Mouse (Mus musculus) E14TG2a.4 (cell line): ENCODE measurements around the gene Lbhd2.

Source experiments
- H3K27me3 ChIP-seq: 2 replicates; pipeline ENCODE4 v1.6.1; 2014; ENCODE audit warnings: low read length, control low read depth; ENCODE audit not compliant: insufficient read depth
- H3K36me3 ChIP-seq: 2 replicates; pipeline ENCODE4 v1.6.1; 2014; ENCODE audit warnings: low read length, control low read depth; ENCODE audit not compliant: insufficient read depth
- H3K4me1 ChIP-seq: replicated peaks from 2 replicates; pipeline ENCODE4 v1.6.1; 2014; ENCODE audit warnings: low read depth, low read length, control low read depth
- H3K4me3 ChIP-seq: replicated peaks from 2 replicates; pipeline ENCODE4 v1.5.1; 2014; ENCODE audit warnings: mild to moderate bottlenecking, low read length
- H3K9me3 ChIP-seq: 2 replicates; pipeline ENCODE4 v1.6.1; 2014; ENCODE audit warnings: low read length, control low read depth
- CTCF ChIP-seq: conservative IDR thresholded peaks from 2 replicates; pipeline ENCODE4 v1.5.1; 2014; ENCODE audit warnings: low read length
- NANOG ChIP-seq: IDR thresholded peaks from 2 replicates; pipeline ENCODE4 v1.6.1; 2014; ENCODE audit warnings: borderline replicate concordance, low read length, mixed read lengths
- POU5F1 ChIP-seq: IDR thresholded peaks from 2 replicates; pipeline ENCODE4 v1.6.1; 2014; ENCODE audit warnings: low read length, borderline replicate concordance

Lbhd2 gene

DNA sequence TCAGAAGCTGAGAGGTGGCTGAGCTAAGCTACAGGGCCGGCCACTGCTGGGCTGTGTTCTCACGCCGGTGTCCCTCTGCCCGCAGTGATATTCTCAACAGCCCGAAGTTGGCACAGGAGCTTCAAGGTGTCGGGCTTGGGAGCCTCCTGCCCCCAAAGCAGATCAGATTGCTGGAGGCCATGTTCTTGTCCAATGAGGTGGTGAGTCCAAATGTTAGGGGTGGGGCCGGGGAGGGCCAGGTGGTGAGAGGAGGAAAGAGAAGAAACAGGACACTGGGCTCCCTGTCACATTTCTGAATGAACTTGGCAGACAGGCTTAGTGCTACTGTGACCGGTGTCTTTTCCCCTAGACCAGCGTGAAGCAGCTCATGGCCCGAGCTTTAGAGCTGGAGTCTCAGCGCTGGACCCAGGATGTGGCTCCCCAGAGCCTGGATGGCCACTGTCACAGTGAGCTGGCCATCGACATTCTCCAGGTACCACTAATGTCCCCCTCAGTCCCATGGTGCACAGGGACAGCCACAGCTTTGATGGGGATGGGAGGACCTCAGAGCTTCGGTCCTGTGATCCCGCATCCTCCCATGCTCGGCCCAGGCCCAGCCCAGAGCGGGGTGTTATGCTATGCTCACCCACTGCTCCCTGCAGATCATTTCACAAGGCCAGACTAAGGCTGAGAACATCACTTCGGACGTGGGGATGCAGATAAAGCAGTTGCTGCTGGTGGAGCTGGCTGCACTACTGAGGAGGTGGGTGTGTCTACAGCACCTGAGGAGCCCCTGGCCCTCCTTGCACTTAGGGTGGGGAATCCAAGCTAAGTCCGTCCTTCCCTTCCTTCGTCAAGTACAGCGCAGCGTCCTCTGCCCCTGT is 41.5 kb downstream of the Lbhd2 start:
- H3K4me1 ChIP-seq, result peaks cover 57% of the 10 kb centered on the region
- TF ChIP-seq NANOG (no peak), POU5F1 (no peak)

DNA sequence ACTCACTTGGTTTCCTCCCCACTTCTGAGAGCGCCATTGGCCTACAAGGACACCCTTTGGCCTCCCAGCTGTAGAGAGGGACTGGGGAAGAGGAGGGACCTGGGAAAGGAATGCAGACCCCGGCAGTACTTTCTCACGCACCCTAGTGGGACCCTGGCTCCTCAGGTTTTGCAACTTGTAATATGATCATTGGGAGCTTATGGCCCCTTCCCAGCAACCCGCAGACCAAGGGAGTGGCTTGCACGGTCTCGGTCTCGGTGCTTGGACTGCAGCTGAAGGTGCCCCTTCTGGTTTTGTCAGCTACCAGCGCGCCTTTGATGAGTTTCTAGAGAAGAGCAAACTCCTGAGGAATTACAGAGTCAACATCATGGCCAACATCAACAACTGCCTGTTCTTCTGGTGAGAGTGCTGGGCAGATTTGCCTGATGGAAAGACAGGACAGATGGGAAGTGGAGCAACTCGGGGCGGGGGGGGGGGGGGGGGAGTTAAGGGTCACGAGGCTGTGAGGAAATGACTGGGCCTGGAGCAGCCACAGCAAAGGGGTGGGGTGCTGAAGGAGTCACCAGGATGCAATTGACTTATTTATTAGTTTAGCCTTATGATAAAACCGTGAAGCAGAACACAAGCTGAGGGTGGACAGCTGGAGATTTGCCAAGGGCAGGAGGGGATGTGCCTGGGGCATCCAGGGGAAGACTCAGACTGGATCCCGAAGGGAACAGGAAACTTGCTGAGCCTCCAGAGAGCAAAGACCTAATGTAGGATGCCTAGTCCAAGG is 42.5 kb downstream of the Lbhd2 start:
- TF ChIP-seq POU5F1 (no peak), NANOG (no peak), CTCF (no peak)
- Histone ChIP-seq H3K36me3 (no peaks in the 10 kb centered on the region), H3K4me3 (0 out of 2 replicates have a peak overlapping the region, but pooled peaks have one; percentile 4)

More for the DNA sequence above, 41.5 kb downstream of the Lbhd2 start:
- Histone ChIP-seq H3K4me3 (no peak overlapping the region), H3K27me3 (peaks cover 100% of the 10 kb centered on the region), H3K36me3 (no peaks in the 10 kb centered on the region), H3K9me3 (no peaks in the 10 kb centered on the region)

DNA sequence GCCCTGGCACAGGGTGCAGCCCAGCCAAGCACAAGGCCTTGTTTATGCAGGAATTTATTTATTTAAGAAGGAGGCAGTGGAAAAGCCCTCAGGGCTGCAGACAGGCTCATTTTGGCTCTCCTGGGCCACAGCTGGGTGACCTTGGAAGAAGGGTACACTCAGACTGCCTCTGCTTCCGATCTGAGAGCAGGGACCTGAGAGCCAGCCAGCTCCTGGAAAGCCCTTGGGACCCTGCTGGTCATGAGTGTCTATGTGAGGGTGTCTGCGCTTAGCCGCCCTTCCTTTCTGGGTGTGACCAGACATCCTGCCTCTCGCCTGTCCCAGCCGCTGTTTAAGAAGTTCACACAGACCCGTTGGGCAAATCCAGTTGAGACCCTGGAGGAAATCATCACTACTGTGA is 43.8 kb downstream of the Lbhd2 start:
- Histone ChIP-seq H3K4me3 (0 out of 2 replicates have a peak overlapping the region, but pooled peaks have one; percentile 4), H3K4me1 (peaks cover 49% of the 10 kb centered on the region), H3K27me3 (peaks cover 99% of the 10 kb centered on the region), H3K36me3 (no peaks in the 10 kb centered on the region), H3K9me3 (no peaks in the 10 kb centered on the region)
- TF ChIP-seq NANOG, result no peak
- TF ChIP-seq CTCF, result no peak
- no peak for TF ChIP-seq POU5F1

More for the DNA sequence above, 42.5 kb downstream of the Lbhd2 start:
- Histone ChIP-seq H3K9me3 (no peaks in the 10 kb centered on the region), H3K4me1 (peaks cover 48% of the 10 kb centered on the region), H3K27me3 (peaks cover 100% of the 10 kb centered on the region)

DNA sequence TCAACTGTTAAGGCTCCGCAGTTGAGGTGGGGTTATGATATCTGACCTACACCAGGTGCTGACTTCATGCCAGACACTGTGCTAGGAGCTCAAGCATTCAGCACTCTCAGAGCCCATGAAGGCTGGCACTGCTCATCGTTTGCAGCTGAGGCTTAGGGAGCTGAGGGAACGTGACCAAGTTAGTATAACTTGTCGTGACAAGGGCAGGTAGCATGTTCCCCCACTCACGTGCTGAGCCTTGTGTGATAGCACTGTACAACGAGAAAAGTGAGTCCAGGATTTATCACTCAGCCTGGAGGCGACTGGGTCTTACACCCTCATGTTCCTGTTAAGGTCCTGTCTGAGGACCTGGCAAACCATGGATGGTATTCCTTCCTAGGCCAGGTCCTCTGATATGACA is 45.0 kb downstream of the Lbhd2 start:
- peaks cover 99% of the 10 kb centered on the region for H3K27me3 ChIP-seq
- H3K4me1 ChIP-seq, result peaks cover 48% of the 10 kb centered on the region
- H3K36me3 ChIP-seq, result no peaks in the 10 kb centered on the region
- no peaks in the 10 kb centered on the region for H3K9me3 ChIP-seq
- no peak for TF ChIP-seq NANOG
- TF ChIP-seq CTCF, result no peak
- TF ChIP-seq POU5F1, result no peak
- no peak overlapping the region for H3K4me3 ChIP-seq

DNA sequence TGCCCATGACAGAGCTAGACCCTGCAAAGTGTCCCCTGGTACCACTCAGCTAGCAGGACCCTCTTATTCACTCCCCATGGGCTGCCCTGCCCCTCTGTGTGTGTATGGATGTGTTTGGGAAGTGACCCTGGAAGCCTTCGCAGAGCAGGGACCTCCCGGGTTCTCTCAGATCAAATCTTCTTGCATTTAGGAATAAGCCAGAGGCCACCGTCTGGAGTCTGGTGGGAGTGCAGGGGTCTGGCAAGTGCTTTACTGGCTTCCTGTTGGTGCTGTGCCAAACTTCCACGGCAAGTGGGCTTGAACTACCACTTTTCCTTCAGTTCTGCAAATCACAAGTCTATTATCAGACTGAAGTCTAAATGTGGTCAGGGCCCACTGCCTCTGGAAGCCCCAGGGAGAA is 47.4 kb downstream of the Lbhd2 start:
- H3K4me3 ChIP-seq, result no peak overlapping the region

DNA sequence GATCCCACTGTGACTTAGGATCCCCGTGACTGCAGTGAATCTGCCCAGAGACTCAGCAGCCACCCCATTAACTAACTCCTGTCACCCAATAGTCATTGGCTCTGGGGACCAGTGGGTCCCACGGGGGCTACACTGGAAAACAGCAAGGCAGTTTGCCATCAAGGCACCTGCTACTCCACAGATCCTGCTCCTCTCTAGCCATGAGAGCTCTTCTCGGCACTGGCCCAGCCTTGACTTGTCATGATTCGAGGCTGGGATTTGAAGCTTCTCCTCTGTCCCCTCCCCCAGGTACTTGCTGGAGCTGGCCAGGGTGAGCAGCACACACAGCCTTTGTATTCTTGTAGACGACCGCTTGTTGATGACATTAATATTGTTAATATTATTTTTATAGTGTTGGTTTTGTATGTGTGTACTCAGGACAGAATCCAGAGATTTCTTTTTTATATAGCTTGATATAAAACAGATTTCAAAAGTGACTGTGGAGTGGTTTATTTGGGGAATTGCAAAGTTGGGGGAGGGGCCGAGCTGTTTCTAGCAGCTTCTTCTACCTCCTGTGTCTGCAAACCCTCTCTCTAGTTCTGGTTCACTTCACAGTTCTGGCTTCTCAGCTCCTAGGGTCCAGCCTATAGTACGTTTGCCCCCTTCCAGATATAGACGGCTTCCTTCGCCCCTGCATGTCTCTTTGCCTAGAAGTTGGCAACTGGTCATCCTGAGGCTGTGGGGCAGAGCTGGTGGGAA is 48.1 kb downstream of the Lbhd2 start:
- Histone ChIP-seq H3K36me3 (no peaks in the 10 kb centered on the region), H3K27me3 (peaks cover 94% of the 10 kb centered on the region), H3K9me3 (no peaks in the 10 kb centered on the region), H3K4me1 (peaks cover 29% of the 10 kb centered on the region), H3K4me3 (no peak overlapping the region)
- TF ChIP-seq NANOG (no peak), POU5F1 (no peak), CTCF (no peak)

More for the DNA sequence above, 47.4 kb downstream of the Lbhd2 start:
- Histone ChIP-seq H3K9me3 (no peaks in the 10 kb centered on the region), H3K4me1 (peaks cover 36% of the 10 kb centered on the region), H3K27me3 (peaks cover 98% of the 10 kb centered on the region), H3K36me3 (no peaks in the 10 kb centered on the region)
- TF ChIP-seq NANOG (no peak), CTCF (no peak), POU5F1 (no peak)

DNA sequence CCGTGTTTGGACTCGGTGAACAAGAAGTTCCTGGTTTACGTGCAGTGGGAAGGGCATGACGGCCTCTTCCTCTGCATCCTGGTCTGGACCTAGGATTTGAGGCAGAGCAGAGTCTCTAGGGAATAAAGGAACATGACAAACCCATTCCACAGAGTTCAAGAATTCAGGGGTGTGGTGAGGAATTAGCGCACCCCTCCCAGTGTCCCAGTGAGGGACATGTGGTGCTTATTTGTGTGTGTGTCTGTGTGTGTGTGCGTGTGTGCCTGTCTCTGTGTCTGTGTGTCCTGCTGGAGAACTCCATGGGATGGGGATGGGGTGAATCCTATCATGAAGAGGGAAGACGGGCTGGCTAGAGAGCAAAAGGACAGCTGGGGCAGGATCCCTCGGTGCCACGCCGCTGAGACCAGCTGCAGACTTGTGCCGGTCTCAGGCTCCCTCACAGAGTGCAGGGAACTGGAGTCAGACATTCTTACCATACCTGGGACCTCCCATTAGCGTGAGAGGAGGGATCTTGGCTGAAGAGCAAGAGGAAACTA is 48.8 kb downstream of the Lbhd2 start:
- no peaks in the 10 kb centered on the region for H3K9me3 ChIP-seq
- H3K27me3 ChIP-seq, result peaks cover 94% of the 10 kb centered on the region
- peaks cover 22% of the 10 kb centered on the region for H3K4me1 ChIP-seq
- no peak overlapping the region for H3K4me3 ChIP-seq
- H3K36me3 ChIP-seq, result no peaks in the 10 kb centered on the region
- no peak for TF ChIP-seq NANOG
- no peak for TF ChIP-seq POU5F1
- no peak for TF ChIP-seq CTCF
